Mouse (Mus musculus) stomach, postnatal 0 days (tissue): ENCODE data around the gene Sugp2. TPM values are rescaled to one million over a fixed set of nuclear protein-coding genes. Genes with fewer than 3 reads are reported as not detected.
A peak's percentile ranks its signal among the peaks of the same experiment; 100 is the strongest.

ENCODE experiments used
- ATAC-seq: fragments of 200-750 bp; cut with Nextera tagmentation; 2 replicates; pipeline ENCODE4 v1.8.0; 2017; ENCODE audit not compliant: low FRiP score, low TSS enrichment
- DNase-seq: peaks from one replicate; pipeline ENCODE4 v3.0.0-alpha.2; 2016; ENCODE audit warnings: low spot score
- H3K27ac ChIP-seq: fragments of 300-500 bp; sonication (generic); replicated peaks from 2 replicates; pipeline ENCODE4 v1.5.1; 2014; ENCODE audit warnings: mild to moderate bottlenecking, control low read depth
- H3K27me3 ChIP-seq: fragments of 300-500 bp; sonication (generic); 2 replicates; pipeline ENCODE4 v1.6.1; 2014; ENCODE audit warnings: low read length; ENCODE audit not compliant: control insufficient read depth, insufficient read depth
- H3K36me3 ChIP-seq: fragments of 300-500 bp; sonication (generic); 2 replicates; pipeline ENCODE4 v1.6.1; 2014; ENCODE audit warnings: low read length, mixed read lengths; ENCODE audit not compliant: control insufficient read depth, insufficient read depth
- H3K4me1 ChIP-seq: fragments of 300-500 bp; sonication (generic); replicated peaks from 2 replicates; pipeline ENCODE4 v1.6.1; 2014; ENCODE audit warnings: antibody characterized with exemption; ENCODE audit not compliant: control insufficient read depth, insufficient read depth
- H3K4me2 ChIP-seq: fragments of 300-500 bp; sonication (generic); replicated peaks from 2 replicates; pipeline ENCODE4 v1.6.1; 2014; ENCODE audit warnings: low read depth, mild to moderate bottlenecking, control low read depth, moderate library complexity
- H3K4me3 ChIP-seq: fragments of 300-500 bp; sonication (generic); 2 replicates; pipeline ENCODE4 v1.5.1; 2014; ENCODE audit warnings: low read depth, low read length, control low read depth
- H3K9ac ChIP-seq: fragments of 300-500 bp; sonication (generic); 2 replicates; pipeline ENCODE4 v1.6.1; 2014; ENCODE audit warnings: mild to moderate bottlenecking, low read length, control low read depth, mixed read lengths
- H3K9me3 ChIP-seq: fragments of 300-500 bp; sonication (generic); 2 replicates; pipeline ENCODE4 v1.6.1; 2016; ENCODE audit warnings: low read length; ENCODE audit not compliant: control insufficient read depth
- CTCF ChIP-seq: IDR thresholded peaks from 2 replicates; pipeline ENCODE4 v1.5.1; 2016; ENCODE audit warnings: antibody characterized with exemption, low read depth, mild to moderate bottlenecking, moderate library complexity
- EP300 ChIP-seq: optimal IDR thresholded peaks from 2 replicates; pipeline ENCODE3; 2016; ENCODE audit warnings: antibody characterized with exemption
- WGBS: fragments of 180-500 bp; shearing (Covaris S2); extraction: QIAGEN DNeasy Blood & Tissue Kit; methylation state at CpG from one replicate; pipeline ENCODE4 v1.1.7; 2014; 5-methylcytosine and 5-hydroxymethylcytosine counted together
- polyA plus RNA-seq: library from polyadenylated mRNA; unstranded; fragments of >200 nt; fragmentation: Nextera tagmentation; extraction: Ambion mirVana; gene quantifications from 2 replicates; pipeline ENCODE4 v1.2.1, GENCODE M21; 2015

The Sugp2 gene
- polyA plus RNA-seq, 1 experiment from 2014 or later: 9.0 TPM

DNA sequence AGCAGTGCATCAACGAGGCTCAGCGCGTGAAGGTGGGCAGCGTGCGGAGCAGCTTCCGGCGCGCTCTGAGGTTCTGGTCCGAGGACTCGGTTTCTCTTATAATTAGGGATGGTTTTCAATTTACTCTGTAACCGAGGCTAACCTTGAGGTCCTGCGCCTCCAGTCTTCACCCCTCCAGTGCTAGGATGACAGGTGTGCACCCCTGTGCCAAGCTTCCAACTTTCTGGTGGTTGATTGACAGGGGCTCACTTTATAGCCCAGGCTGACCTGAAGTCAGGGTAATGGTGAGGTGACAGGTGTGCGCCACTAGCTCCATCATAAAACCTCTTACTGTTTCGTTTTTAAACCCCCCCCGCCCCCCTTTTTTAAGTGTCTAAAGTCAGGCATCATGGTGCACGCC lies 68.9 kb downstream of the Sugp2 start:
- 4% methylated on average over 16 of the region's 16 CpGs for WGBS
- peaks cover 7% of the 10 kb centered on the region for H3K36me3 ChIP-seq
- peak; percentile 54 for ATAC-seq

DNA sequence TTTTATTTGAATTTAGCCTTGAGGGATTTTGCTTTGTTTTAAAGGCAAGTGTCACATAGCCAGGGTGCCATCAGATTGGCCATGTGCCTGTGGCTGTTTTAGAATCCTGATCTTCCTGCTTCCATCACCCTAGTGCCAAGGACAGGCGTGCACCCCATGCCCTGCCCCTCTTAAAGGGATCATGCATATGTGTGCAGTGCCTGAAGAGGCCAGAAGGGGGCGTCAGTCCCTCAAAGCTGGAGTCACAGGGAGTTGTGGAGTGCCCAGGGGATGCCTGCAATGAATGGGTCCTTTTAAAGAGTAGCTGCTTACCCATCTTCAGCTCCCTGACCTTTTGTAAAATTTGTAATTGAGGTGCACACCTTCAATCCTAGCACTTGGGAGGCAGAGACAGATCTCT lies 75.3 kb downstream of the Sugp2 start:
- H3K27ac ChIP-seq: no peak overlapping the region
- WGBS: 34% methylated on average over 2 of the region's 2 CpGs
- DNase-seq: no peak

More for the DNA sequence above, 68.9 kb downstream of the Sugp2 start:
- H3K27me3 ChIP-seq: no peaks in the 10 kb centered on the region
- peak overlapping the region; percentile 52 for H3K4me3 ChIP-seq
- no peaks in the 10 kb centered on the region for H3K9me3 ChIP-seq
- peaks cover 6% of the 10 kb centered on the region; the same call in 1 of the 2 replicates for H3K4me1 ChIP-seq
- no peak for DNase-seq
- TF ChIP-seq CTCF (no peak), EP300 (no peak)
- peak overlapping the region; percentile 70 for H3K9ac ChIP-seq
- H3K27ac ChIP-seq: peak overlapping the region; percentile 8
- H3K4me2 ChIP-seq: peak overlapping the region; percentile 80

DNA sequence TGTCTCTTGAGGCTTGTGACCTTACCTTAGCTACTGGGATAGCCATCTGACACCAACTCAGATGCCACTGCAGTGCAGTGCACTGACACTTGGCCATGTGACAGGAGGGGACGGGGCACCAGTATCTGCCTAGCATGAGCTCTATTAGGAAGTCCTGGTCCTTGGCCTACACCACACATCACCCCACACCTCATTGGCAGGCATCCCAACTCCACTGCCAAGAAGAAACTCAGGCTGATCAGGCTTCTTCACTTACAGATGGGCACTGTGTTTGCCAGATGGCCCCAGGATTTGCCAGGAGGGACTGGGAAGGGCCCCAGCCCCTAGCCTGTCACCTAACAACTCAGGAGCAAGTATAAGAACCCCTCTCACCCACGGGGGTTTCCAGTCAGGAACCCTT lies 79.4 kb downstream of the Sugp2 start:
- TF ChIP-seq CTCF (no peak), EP300 (no peak)
- ATAC-seq: no peak
- DNase-seq: no peak
- Histone ChIP-seq H3K36me3 (peaks cover 20% of the 10 kb centered on the region), H3K4me1 (no peaks in the 10 kb centered on the region), H3K4me2 (no peak overlapping the region), H3K4me3 (no peak overlapping the region), H3K9ac (no peak overlapping the region), H3K27ac (no peak overlapping the region), H3K27me3 (no peaks in the 10 kb centered on the region), H3K9me3 (no peaks in the 10 kb centered on the region)
- 87% methylated on average over 2 of the region's 2 CpGs for WGBS

More for the DNA sequence above, 75.3 kb downstream of the Sugp2 start:
- Histone ChIP-seq H3K9me3 (no peaks in the 10 kb centered on the region), H3K27me3 (no peaks in the 10 kb centered on the region), H3K4me2 (no peak overlapping the region), H3K4me1 (no peaks in the 10 kb centered on the region), H3K9ac (no peak overlapping the region), H3K4me3 (no peak overlapping the region), H3K36me3 (peaks cover 30% of the 10 kb centered on the region)
- peak; percentile 73 for TF ChIP-seq CTCF
- no peak for TF ChIP-seq EP300
- ATAC-seq: no peak

DNA sequence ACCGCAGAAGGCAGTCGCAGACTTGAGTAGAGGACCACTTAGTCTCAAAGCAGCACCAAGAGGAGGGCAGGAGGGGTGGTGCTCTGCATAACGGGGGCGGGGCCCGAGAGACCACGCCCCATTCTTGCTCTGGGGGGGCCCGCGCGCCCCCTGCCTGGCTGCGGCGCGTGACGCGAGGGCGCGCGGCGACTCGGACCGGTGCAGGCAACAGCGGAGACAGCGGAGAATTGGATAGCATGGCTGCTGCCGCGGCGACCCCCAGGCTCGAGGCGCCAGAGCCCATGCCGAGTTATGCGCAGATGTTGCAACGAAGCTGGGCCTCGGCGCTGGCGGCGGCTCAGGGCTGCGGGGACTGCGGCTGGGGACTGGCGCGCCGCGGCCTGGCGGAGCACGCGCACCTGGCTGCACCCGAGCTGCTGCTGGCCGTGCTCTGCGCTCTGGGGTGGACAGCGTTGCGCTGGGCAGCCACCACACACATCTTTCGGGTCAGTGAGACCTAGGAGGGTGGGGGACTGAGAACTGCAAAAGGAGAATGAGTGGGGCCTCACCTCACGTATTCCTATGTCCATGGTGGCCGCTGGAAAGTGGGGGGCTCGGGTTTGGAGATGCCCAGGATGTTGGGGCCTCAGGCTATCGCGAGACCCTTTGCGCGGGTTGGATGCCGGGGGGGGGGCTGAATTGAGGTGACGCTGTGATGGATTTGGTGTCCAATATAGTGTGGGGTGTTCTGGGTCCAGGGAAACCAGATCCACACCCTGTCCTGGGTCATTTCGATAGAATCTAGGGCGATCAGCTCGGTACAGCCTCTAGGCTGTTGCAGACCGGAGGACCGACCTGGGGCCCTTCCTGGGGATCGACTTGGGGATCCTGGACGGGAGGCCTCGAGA lies 81.8 kb downstream of the Sugp2 start, which contains the start of gene Cers1:
Gene Cers1 (plus strand): TSS at position 152 of the 887 bp plus-strand sequence.
- peaks cover 11% of the 10 kb centered on the region; the same call in 1 of the 2 replicates for H3K36me3 ChIP-seq
- peak within 1 kb of the TSS; percentile 30; the same call in 1 of the 2 replicates for H3K27ac ChIP-seq
- peak; percentile 55 for ATAC-seq
- no peaks in the 10 kb centered on the region for H3K27me3 ChIP-seq
- no peaks in the 10 kb centered on the region for H3K9me3 ChIP-seq
- no peaks in the 10 kb centered on the region for H3K4me1 ChIP-seq
- H3K4me2 ChIP-seq: peak within 1 kb of the TSS; percentile 84
- H3K9ac ChIP-seq: peak within 1 kb of the TSS; percentile 56
- TF ChIP-seq CTCF (0 out of 2 replicates have a peak, but pooled peaks have one; percentile 11), EP300 (no peak)
- peak; percentile 55 for DNase-seq
- WGBS: 2% methylated on average over 62 of the region's 66 CpGs
- H3K4me3 ChIP-seq: peak within 1 kb of the TSS; percentile 54

DNA sequence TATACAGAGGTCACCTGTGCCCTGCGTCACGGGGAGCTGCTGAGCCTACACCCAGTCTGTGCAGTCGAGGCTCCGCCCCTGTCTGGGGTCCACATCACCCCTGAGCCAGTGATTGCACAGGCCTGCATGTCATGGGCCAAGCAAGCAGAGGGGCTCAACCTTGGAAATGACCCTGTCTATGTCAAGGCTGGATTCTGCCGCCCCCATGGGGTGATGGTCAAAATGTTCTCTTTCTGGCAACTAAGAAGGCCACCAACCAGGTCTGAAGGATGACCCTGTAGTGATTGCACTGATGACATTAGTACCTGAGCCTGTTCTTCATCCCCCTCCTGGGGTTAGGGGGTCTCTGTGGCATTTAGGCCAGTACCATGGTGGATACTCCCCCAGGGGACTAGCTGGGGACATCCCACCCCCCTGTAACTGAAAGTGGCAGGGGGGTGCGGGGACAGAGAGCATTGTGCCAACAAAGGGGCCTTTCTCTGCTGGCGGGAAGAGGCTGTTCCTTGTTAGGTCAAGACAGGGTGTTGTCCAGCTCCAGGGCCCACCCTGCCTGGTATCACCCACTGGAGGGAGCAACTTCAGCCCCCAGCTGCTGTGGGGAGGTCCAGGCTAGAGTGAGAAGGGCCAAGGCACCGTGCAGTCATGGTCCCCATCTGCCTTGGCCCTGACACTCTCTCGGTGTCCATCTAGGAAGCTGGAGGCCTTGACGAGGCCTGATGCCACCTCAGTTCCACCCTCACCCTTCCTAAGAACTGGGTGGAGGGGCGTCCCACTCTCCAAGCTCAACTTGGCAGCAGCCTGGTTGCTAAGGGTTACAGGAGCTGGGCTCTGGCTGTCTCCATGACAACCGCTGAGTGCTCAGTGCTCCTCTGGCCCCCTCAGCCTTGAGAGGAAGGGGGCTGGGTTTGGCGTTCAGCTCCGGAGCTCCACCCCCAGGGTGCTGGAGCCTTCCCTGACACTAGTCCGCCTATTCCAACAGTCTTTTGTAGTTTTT lies 82.8 kb downstream of the Sugp2 start:
- Histone ChIP-seq H3K4me1 (no peaks in the 10 kb centered on the region), H3K4me3 (peak overlapping the region; percentile 54), H3K4me2 (peak overlapping the region; percentile 84), H3K36me3 (peaks cover 2% of the 10 kb centered on the region; the same call in 1 of the 2 replicates), H3K9ac (peak overlapping the region; percentile 56), H3K9me3 (no peaks in the 10 kb centered on the region), H3K27me3 (no peaks in the 10 kb centered on the region), H3K27ac (no peak overlapping the region)
- ATAC-seq (peak; percentile 40), DNase-seq (peak; percentile 44)
- no peak for TF ChIP-seq EP300
- TF ChIP-seq CTCF: peak; percentile 36
- WGBS: 15% methylated on average over 14 of the region's 15 CpGs
